Mouse (Mus musculus) G1E (cell line): ENCODE results near the gene Lmbrd1.

Experiments used
- CTCF ChIP-seq: IDR thresholded peaks from 2 replicates; pipeline ENCODE4 v1.5.1; 2012; ENCODE audit warnings: low read depth, low read length, inconsistent platforms, mixed read lengths
- GATA1 ChIP-seq: IDR thresholded peaks from 2 replicates; pipeline ENCODE4 v1.6.1; 2012; ENCODE audit warnings: borderline replicate concordance, low read length, inconsistent platforms, mixed read lengths
- TAL1 ChIP-seq: conservative IDR thresholded peaks from 2 replicates; pipeline ENCODE4 v1.6.1; 2012; ENCODE audit warnings: low read depth, low read length, inconsistent platforms, mixed read lengths

- no peak for TF ChIP-seq GATA1
- TF ChIP-seq CTCF, result no peak
- TF ChIP-seq TAL1, result no peak
Measured at GRCm38 (mm10) chr1:24729784-24730183, 51.4 kb downstream of the Lmbrd1 start.
